ENCODE assay signal across 14 mouse cellular contexts in the genomic region with DNA sequence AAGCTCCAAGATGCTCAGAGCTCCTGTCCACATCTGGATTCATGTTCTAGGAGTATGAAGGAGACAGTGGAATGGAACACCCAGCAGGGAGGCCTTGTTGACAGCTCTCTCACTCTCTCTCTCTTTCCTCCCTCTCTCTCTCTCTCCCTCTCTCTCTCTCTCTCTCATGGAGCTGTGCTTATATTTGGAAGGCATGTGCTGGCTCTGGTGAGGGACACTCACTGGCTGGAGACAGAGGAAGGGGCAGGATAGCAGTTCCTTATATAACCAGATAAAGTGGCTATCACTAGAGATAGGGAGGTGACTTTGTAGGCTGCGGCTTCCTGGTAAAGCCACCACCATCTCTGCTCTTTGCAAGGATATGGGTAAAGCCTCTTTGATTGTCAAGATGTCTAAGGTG. TPM values are rescaled to one million over a fixed set of nuclear protein-coding genes. Genes with fewer than 3 reads are reported as not detected.
DNase-seq lines count a peak whose midpoint lies in the region; ATAC-seq and TF ChIP-seq lines count a peak whose summit lies in the region.
"Had no signal": no experiment of that assay in that cellular context is flagged by ENCODE, and none has a peak within 500 bp of the region (broad histone marks: within the 10 kb centered on the region; RNA-seq: fewer than 3 reads in every experiment).

No protein-coding gene starts in this region.

- H3K4me1 ChIP-seq in heart, embryonic 11.5 days (ENCODE audit: control insufficient read depth, insufficient read depth, low read length) = peaks cover 49% of the 10 kb centered on the region
- peaks cover 5% of the 10 kb centered on the region; the same call in 1 of the 2 replicates for H3K4me1 ChIP-seq in neural tube, embryonic 11.5 days (ENCODE audit: control insufficient read depth, insufficient read depth, low read length)
- peaks cover 3% of the 10 kb centered on the region; the same call in 1 of the 2 replicates for H3K4me1 ChIP-seq in bone marrow, adult 2 months (ENCODE audit: control insufficient read depth, insufficient read depth, low read length)
- H3K4me1 ChIP-seq in liver, postnatal 0 days (ENCODE audit: insufficient read depth) = peaks cover 55% of the 10 kb centered on the region

- no peak for DNase-seq in heart, postnatal 36 days
- no peak for DNase-seq in neural tube, embryonic 11.5 days (ENCODE audit: low spot score)
- no peak for DNase-seq in neural tube, embryonic 10.5 days (ENCODE audit: extremely low spot score, low spot score)
- no peak for DNase-seq in liver, postnatal 0 days
- DNase-seq in kidney, adult 8-10 months = no peak
- no peak for DNase-seq in kidney, postnatal 36 days
- DNase-seq: cerebellum, postnatal 25 days; kidney, postnatal 10 days; layer of hippocampus, postnatal 36 days had no signal

- peak overlapping the region; percentile 20; the same call in 1 of the 2 replicates for H3K4me2 ChIP-seq in heart, embryonic 11.5 days
- no peak overlapping the region for H3K4me2 ChIP-seq in neural tube, embryonic 11.5 days (ENCODE audit: low read depth)
- H3K4me2 ChIP-seq in liver, postnatal 0 days (ENCODE audit: low read depth, low read length) = peak overlapping the region; percentile 46
- H3K4me2 ChIP-seq: forebrain, embryonic 12.5 days; midbrain, embryonic 15.5 days; neural tube, embryonic 15.5 days had no signal

- no peaks in the 10 kb centered on the region for H3K27me3 ChIP-seq in heart, embryonic 11.5 days (ENCODE audit: control insufficient read depth, insufficient read depth, low read length)
- H3K27me3 ChIP-seq in neural tube, embryonic 11.5 days (ENCODE audit: control insufficient read depth, insufficient read depth, low read length) = no peaks in the 10 kb centered on the region
- no peaks in the 10 kb centered on the region for H3K27me3 ChIP-seq in liver, postnatal 0 days (ENCODE audit: insufficient read depth, low read length)
- H3K27me3 ChIP-seq: midbrain, embryonic 15.5 days; neural tube, embryonic 15.5 days had no signal

- ATAC-seq in heart, embryonic 11.5 days (replicated peaks; ENCODE audit: insufficient number of reproducible peaks, low FRiP score, low TSS enrichment) = no peak
- no peak for ATAC-seq in neural tube, embryonic 11.5 days (ENCODE audit: insufficient read depth, low FRiP score, low TSS enrichment)
- no peak for ATAC-seq in liver, postnatal 0 days
- ATAC-seq: midbrain, embryonic 15.5 days had no signal

- H3K9ac ChIP-seq in heart, embryonic 11.5 days (ENCODE audit: low read depth, low read length) = peak overlapping the region; percentile 29; the same call in 1 of the 2 replicates
- H3K9ac ChIP-seq in neural tube, embryonic 11.5 days (ENCODE audit: low read length) = no peak overlapping the region
- peak overlapping the region; percentile 61 for H3K9ac ChIP-seq in liver, postnatal 0 days (replicated peaks)
- H3K9ac ChIP-seq: forebrain, embryonic 12.5 days; midbrain, embryonic 15.5 days; neural tube, embryonic 15.5 days had no signal

- no peak for TF ChIP-seq EP300 in liver, postnatal 0 days (IDR thresholded peaks at IDR 0.05; ENCODE audit: low read depth)

- intact Hi-C loops in heart, postnatal 36 days (cut with DNase I) = no loop called here

- H3K4me3 ChIP-seq in heart, embryonic 11.5 days (ENCODE audit: low read depth, low read length) = no peak overlapping the region
- no peak overlapping the region for H3K4me3 ChIP-seq in neural tube, embryonic 11.5 days (ENCODE audit: low read depth, low read length)
- H3K4me3 ChIP-seq in bone marrow, adult 2 months (replicated peaks; ENCODE audit: control insufficient read depth, low read depth, low read length) = no peak overlapping the region
- no peak overlapping the region for H3K4me3 ChIP-seq in liver, postnatal 0 days (ENCODE audit: low read depth, low read length)
- H3K4me3 ChIP-seq: forebrain, embryonic 12.5 days; midbrain, embryonic 15.5 days; neural tube, embryonic 15.5 days had no signal

- 19% methylated on average over 1 of the region's 1 CpGs for WGBS in heart, embryonic 11.5 days (ENCODE audit: insufficient replicate concordance)
- 94% methylated on average over 1 of the region's 1 CpGs for WGBS in neural tube, embryonic 11.5 days
- 55% methylated on average over 1 of the region's 1 CpGs for WGBS in bone marrow, adult 2 months
- 41% methylated on average over 1 of the region's 1 CpGs for whole genome bisulfite sequencing in liver, postnatal 0 days (ENCODE audit: insufficient replicate concordance)

- no peaks in the 10 kb centered on the region for H3K36me3 ChIP-seq in heart, embryonic 11.5 days (ENCODE audit: control insufficient read depth, insufficient read depth, low read length)
- no peaks in the 10 kb centered on the region for H3K36me3 ChIP-seq in neural tube, embryonic 11.5 days (ENCODE audit: control insufficient read depth, insufficient read depth, low read length)
- no peaks in the 10 kb centered on the region for H3K36me3 ChIP-seq in liver, postnatal 0 days (replicated peaks; ENCODE audit: insufficient read depth, low read length)
- H3K36me3 ChIP-seq: forebrain, embryonic 12.5 days; midbrain, embryonic 15.5 days; neural tube, embryonic 15.5 days had no signal

- no peak for TF ChIP-seq POLR2A in bone marrow, adult 2 months (IDR thresholded peaks at IDR 0.05; ENCODE audit: borderline replicate concordance, control insufficient read depth, low read depth, low read length)

- no peak for TF ChIP-seq CTCF in bone marrow, adult 2 months (IDR thresholded peaks at IDR 0.05; ENCODE audit: control insufficient read depth, insufficient read depth, low read length)
- no peak for TF ChIP-seq CTCF in liver, postnatal 0 days (IDR thresholded peaks at IDR 0.05; ENCODE audit: low read depth)

- peak overlapping the region; percentile 91 for H3K27ac ChIP-seq in heart, embryonic 11.5 days (ENCODE audit: low read depth, low read length)
- H3K27ac ChIP-seq in neural tube, embryonic 11.5 days (ENCODE audit: low read depth, low read length) = peak overlapping the region; percentile 11; the same call in 1 of the 2 replicates
- H3K27ac ChIP-seq in bone marrow, adult 2 months (ENCODE audit: control insufficient read depth, insufficient read depth, low read depth, low read length, poor library complexity) = peak overlapping the region; percentile 92
- H3K27ac ChIP-seq in liver, postnatal 0 days (ENCODE audit: low read depth) = peak overlapping the region; percentile 97
- H3K27ac ChIP-seq: midbrain, embryonic 15.5 days; neural tube, embryonic 15.5 days had no signal

- H3K9me3 ChIP-seq in heart, embryonic 11.5 days (replicated peaks; ENCODE audit: control insufficient read depth, low read length) = no peaks in the 10 kb centered on the region
- H3K9me3 ChIP-seq in neural tube, embryonic 11.5 days (ENCODE audit: control insufficient read depth, low read length) = no peaks in the 10 kb centered on the region
- H3K9me3 ChIP-seq in liver, postnatal 0 days (ENCODE audit: low read length) = no peaks in the 10 kb centered on the region
- H3K9me3 ChIP-seq: forebrain, embryonic 12.5 days; midbrain, embryonic 15.5 days; neural tube, embryonic 15.5 days had no signal

RNA-seq across cellular contexts. Expression of gene Clk3, which starts 4.6 kb away (rescaled TPM):
- polyA plus RNA-seq in heart, embryonic 11.5 days (2014; fragmentation: Nextera tagmentation; extraction: Ambion mirVana) = 64.2 and 73.5 TPM in 2 replicates
- total RNA-seq in heart, postnatal 36 days (2021) = 10 to 100 TPM; 29.4 to 39.8 TPM
- 88.4 and 97.3 TPM in 2 replicates for polyA plus RNA-seq in neural tube, embryonic 11.5 days (2014; fragmentation: Nextera tagmentation; extraction: Ambion mirVana)
- 148 and 149 TPM in 2 replicates for polyA plus RNA-seq in bone marrow, adult 2 months (2011; ENCODE audit: insufficient read depth, insufficient read length, low replicate concordance, missing spikeins)
- 40.2 and 40.4 TPM in 2 replicates for polyA plus RNA-seq in liver, postnatal 0 days (2015; fragmentation: Nextera tagmentation; extraction: Ambion mirVana)

Comparison
In these comparisons a context has a peak if more than half of its experiments do, and no peak if none do; other contexts are left out.
1. H3K27ac ChIP-seq: peak in every context shown above with its lines; median percentile 97 in liver, postnatal 0 days; 92 in bone marrow, adult 2 months; 91 in heart, embryonic 11.5 days; 11 in neural tube, embryonic 11.5 days.